Comparison of ENCODE assay signal across 15 mouse cellular contexts in genomic region chr7:27479750-27480149, GRCm38 (mm10). TPM values are rescaled to one million over a fixed set of nuclear protein-coding genes. Genes with fewer than 3 reads are reported as not detected.
DNase-seq lines count a peak whose midpoint lies in the region; ATAC-seq and TF ChIP-seq lines count a peak whose summit lies in the region.
"Had no signal": no experiment of that assay in that cellular context is flagged by ENCODE, and none has a peak within 500 bp of the region (broad histone marks: within the 10 kb centered on the region; RNA-seq: fewer than 3 reads in every experiment).

No protein-coding gene starts in this region.

- no peaks in the 10 kb centered on the region for H3K27me3 ChIP-seq in intestine, embryonic 15.5 days (replicated peaks)
- no peaks in the 10 kb centered on the region for H3K27me3 ChIP-seq in intestine, embryonic 16.5 days (replicated peaks; ENCODE audit: control insufficient read depth, insufficient read depth, low read length)
- H3K27me3 ChIP-seq in kidney, postnatal 0 days (ENCODE audit: insufficient read depth, low read length): no peaks in the 10 kb centered on the region
- no peaks in the 10 kb centered on the region for H3K27me3 ChIP-seq in liver, embryonic 16.5 days (ENCODE audit: control insufficient read depth, insufficient read depth, low read depth, low read length)

- peak; percentile 6 for DNase-seq in kidney, postnatal 0 days (ENCODE audit: low spot score)
- DNase-seq in layer of hippocampus, postnatal 25 days (ENCODE audit: extremely low spot score in 1 of 2, low spot score in 1 of 2): no peak
- no peak for DNase-seq in spleen, adult 12 weeks (ENCODE audit: low spot score)
- DNase-seq in cerebellum, adult 18-20 months: no peak
- DNase-seq: adrenal gland, postnatal 10 days; cerebellum, adult 9-11 months; gastrocnemius, postnatal 25 days had no signal

- H3K9me3 ChIP-seq in intestine, embryonic 15.5 days: no peaks in the 10 kb centered on the region
- no peaks in the 10 kb centered on the region for H3K9me3 ChIP-seq in intestine, embryonic 16.5 days (ENCODE audit: control insufficient read depth, low read length)
- no peaks in the 10 kb centered on the region for H3K9me3 ChIP-seq in kidney, postnatal 0 days (replicated peaks; ENCODE audit: low read length)
- H3K9me3 ChIP-seq in liver, embryonic 16.5 days (replicated peaks; ENCODE audit: control insufficient read depth, low read length): no peaks in the 10 kb centered on the region

- H3K36me3 ChIP-seq in intestine, embryonic 15.5 days: peaks cover 7% of the 10 kb centered on the region
- H3K36me3 ChIP-seq in intestine, embryonic 16.5 days (ENCODE audit: control insufficient read depth, insufficient read depth, low read length): peaks cover 7% of the 10 kb centered on the region; the same call in 1 of the 2 replicates
- H3K36me3 ChIP-seq in kidney, postnatal 0 days (ENCODE audit: insufficient read depth, low read length): peaks cover 5% of the 10 kb centered on the region; the same call in 1 of the 2 replicates
- H3K36me3 ChIP-seq in liver, embryonic 16.5 days (ENCODE audit: control insufficient read depth, insufficient read depth): peaks cover 24% of the 10 kb centered on the region

- 0 out of 2 replicates have a peak overlapping the region, but pooled peaks have one; percentile 12 for H3K9ac ChIP-seq in intestine, embryonic 15.5 days
- 0 out of 2 replicates have a peak overlapping the region, but pooled peaks have one; percentile 44 for H3K9ac ChIP-seq in intestine, embryonic 16.5 days (ENCODE audit: low read depth, low read length)
- no peak overlapping the region for H3K9ac ChIP-seq in kidney, postnatal 0 days (ENCODE audit: low read depth, low read length)
- H3K9ac ChIP-seq in liver, embryonic 16.5 days (ENCODE audit: low read depth, low read length): peak overlapping the region; percentile 24; the same call in 1 of the 2 replicates

- peak overlapping the region; percentile 95 for H3K27ac ChIP-seq in intestine, embryonic 15.5 days
- H3K27ac ChIP-seq in intestine, embryonic 16.5 days (ENCODE audit: low read length): peak overlapping the region; percentile 86
- peak overlapping the region; percentile 85; the same call in 1 of the 2 replicates for H3K27ac ChIP-seq in kidney, postnatal 0 days
- H3K27ac ChIP-seq in liver, embryonic 16.5 days (ENCODE audit: low read length): peak overlapping the region; percentile 92

- TF ChIP-seq CTCF in kidney, postnatal 0 days (IDR thresholded peaks at IDR 0.05; ENCODE audit: low read depth): no peak

- peaks cover 28% of the 10 kb centered on the region for H3K4me1 ChIP-seq in intestine, embryonic 15.5 days (replicated peaks)
- H3K4me1 ChIP-seq in intestine, embryonic 16.5 days (ENCODE audit: control insufficient read depth, insufficient read depth, low read length): peaks cover 26% of the 10 kb centered on the region
- peaks cover 6% of the 10 kb centered on the region for H3K4me1 ChIP-seq in kidney, postnatal 0 days (replicated peaks; ENCODE audit: insufficient read depth, low read length)
- peaks cover 79% of the 10 kb centered on the region for H3K4me1 ChIP-seq in liver, embryonic 16.5 days (ENCODE audit: control insufficient read depth, low read depth, low read length)

- no peak for ATAC-seq in intestine, embryonic 15.5 days
- ATAC-seq in intestine, embryonic 16.5 days: 0 out of 2 replicates have a peak, but pooled peaks have one; percentile 8
- 0 out of 2 replicates have a peak, but pooled peaks have one; percentile 12 for ATAC-seq in kidney, postnatal 0 days (replicated peaks; ENCODE audit: low FRiP score, low read depth)
- no peak for ATAC-seq in liver, embryonic 16.5 days (ENCODE audit: low read depth)
- ATAC-seq: CD4-positive, CD25-positive, alpha-beta regulatory T cell, adult 4 months; forebrain, embryonic 16.5 days; inflammation-experienced regulatory T-cells, adult 6 months; lung, postnatal 0 days had no signal

- WGBS in intestine, embryonic 15.5 days: 42% methylated on average over 1 of the region's 1 CpGs
- whole genome bisulfite sequencing in intestine, embryonic 16.5 days: 49% methylated on average over 1 of the region's 1 CpGs
- 50% methylated on average over 1 of the region's 1 CpGs for WGBS in kidney, postnatal 0 days
- WGBS in liver, embryonic 16.5 days (ENCODE audit: insufficient replicate concordance): 66% methylated on average over 1 of the region's 1 CpGs

- 0 out of 2 replicates have a peak overlapping the region, but pooled peaks have one; percentile 6 for H3K4me3 ChIP-seq in intestine, embryonic 15.5 days (replicated peaks)
- H3K4me3 ChIP-seq in intestine, embryonic 16.5 days (ENCODE audit: low read length): peak overlapping the region; percentile 41
- no peak overlapping the region for H3K4me3 ChIP-seq in kidney, postnatal 0 days (replicated peaks; ENCODE audit: low read depth, low read length)
- peak overlapping the region; percentile 26; the same call in 1 of the 2 replicates for H3K4me3 ChIP-seq in liver, embryonic 16.5 days (ENCODE audit: low read depth, low read length)

- peak overlapping the region; percentile 60 for H3K4me2 ChIP-seq in intestine, embryonic 15.5 days (replicated peaks)
- H3K4me2 ChIP-seq in intestine, embryonic 16.5 days (ENCODE audit: low read depth, low read length): peak overlapping the region; percentile 57
- no peak overlapping the region for H3K4me2 ChIP-seq in kidney, postnatal 0 days (ENCODE audit: low read length)
- H3K4me2 ChIP-seq in liver, embryonic 16.5 days (ENCODE audit: low read depth, low read length): peak overlapping the region; percentile 81

RNA-seq across cellular contexts. Expression of gene Sertad3, which starts 6.2 kb away (rescaled TPM):
- polyA plus RNA-seq in intestine, embryonic 15.5 days (2015; fragmentation: Nextera tagmentation; extraction: Ambion mirVana): 25.7 and 27.0 TPM in 2 replicates
- 27.4 and 28.6 TPM in 2 replicates for polyA plus RNA-seq in intestine, embryonic 16.5 days (2015; fragmentation: Nextera tagmentation; extraction: Ambion mirVana)
- polyA plus RNA-seq in kidney, postnatal 0 days (2015; fragmentation: Nextera tagmentation; extraction: Ambion mirVana): 24.0 and 25.3 TPM in 2 replicates
- polyA plus RNA-seq in liver, embryonic 16.5 days (2015; fragmentation: Nextera tagmentation; extraction: Ambion mirVana): 35.5 and 37.6 TPM in 2 replicates
- total RNA-seq in layer of hippocampus, postnatal 25 days (2021): 1 to 10 TPM; 3.3 to 3.9 TPM

RNA-seq across cellular contexts. Expression of gene Sertad1, which starts 7.0 kb away (rescaled TPM):
- 36.0 and 39.0 TPM in 2 replicates for polyA plus RNA-seq in intestine, embryonic 15.5 days (2015; fragmentation: Nextera tagmentation; extraction: Ambion mirVana)
- 40.9 and 43.4 TPM in 2 replicates for polyA plus RNA-seq in intestine, embryonic 16.5 days (2015; fragmentation: Nextera tagmentation; extraction: Ambion mirVana)
- 41.6 and 44.3 TPM in 2 replicates for polyA plus RNA-seq in kidney, postnatal 0 days (2015; fragmentation: Nextera tagmentation; extraction: Ambion mirVana)
- 29.2 and 31.6 TPM in 2 replicates for polyA plus RNA-seq in liver, embryonic 16.5 days (2015; fragmentation: Nextera tagmentation; extraction: Ambion mirVana)
- total RNA-seq in layer of hippocampus, postnatal 25 days (2021): 1 to 10 TPM; 7.0 to 7.3 TPM

RNA-seq across cellular contexts. Expression of gene Prx, which starts 19.4 kb away (rescaled TPM):
- 2.7 and 3.2 TPM in 2 replicates for polyA plus RNA-seq in intestine, embryonic 15.5 days (2015; fragmentation: Nextera tagmentation; extraction: Ambion mirVana)
- polyA plus RNA-seq in intestine, embryonic 16.5 days (2015; fragmentation: Nextera tagmentation; extraction: Ambion mirVana): 2.2 and 2.6 TPM in 2 replicates
- 4.1 and 4.7 TPM in 2 replicates for polyA plus RNA-seq in kidney, postnatal 0 days (2015; fragmentation: Nextera tagmentation; extraction: Ambion mirVana)
- polyA plus RNA-seq in liver, embryonic 16.5 days (2015; fragmentation: Nextera tagmentation; extraction: Ambion mirVana): 0.74 and 0.81 TPM in 2 replicates
- under 1 TPM; 0.32 to 0.38 TPM for total RNA-seq in layer of hippocampus, postnatal 25 days (2021)

RNA-seq across cellular contexts. Expression of gene Blvrb, which starts 32.0 kb away (rescaled TPM):
- 60.4 and 77.5 TPM in 2 replicates for polyA plus RNA-seq in intestine, embryonic 15.5 days (2015; fragmentation: Nextera tagmentation; extraction: Ambion mirVana)
- 75.6 and 89.7 TPM in 2 replicates for polyA plus RNA-seq in intestine, embryonic 16.5 days (2015; fragmentation: Nextera tagmentation; extraction: Ambion mirVana)
- polyA plus RNA-seq in kidney, postnatal 0 days (2015; fragmentation: Nextera tagmentation; extraction: Ambion mirVana): 33.4 and 40.1 TPM in 2 replicates
- polyA plus RNA-seq in liver, embryonic 16.5 days (2015; fragmentation: Nextera tagmentation; extraction: Ambion mirVana): 853 and 865 TPM in 2 replicates
- total RNA-seq in layer of hippocampus, postnatal 25 days (2021): 10 to 100 TPM; 16.1 to 22.6 TPM

RNA-seq across cellular contexts. Expression of gene Sptbn4, which starts 32.3 kb away (rescaled TPM):
- 0.33 and 0.38 TPM in 2 replicates for polyA plus RNA-seq in intestine, embryonic 15.5 days (2015; fragmentation: Nextera tagmentation; extraction: Ambion mirVana)
- polyA plus RNA-seq in intestine, embryonic 16.5 days (2015; fragmentation: Nextera tagmentation; extraction: Ambion mirVana): 0.36 and 0.44 TPM in 2 replicates
- polyA plus RNA-seq in kidney, postnatal 0 days (2015; fragmentation: Nextera tagmentation; extraction: Ambion mirVana): 0.17 and 0.28 TPM in 2 replicates
- polyA plus RNA-seq in liver, embryonic 16.5 days (2015; fragmentation: Nextera tagmentation; extraction: Ambion mirVana): 0.02 and 0.06 TPM in 2 replicates
- 100 to 1,000 TPM; 121 to 142 TPM for total RNA-seq in layer of hippocampus, postnatal 25 days (2021)
- total RNA-seq: hematopoietic stem cell, adult 5-6 weeks had no signal

Comparison
In these comparisons a context has a peak if more than half of its experiments do, and no peak if none do; other contexts are left out.
1. ATAC-seq: peak in intestine, embryonic 16.5 days (single experiment) and kidney, postnatal 0 days (single experiment); none in intestine, embryonic 15.5 days (single experiment) and liver, embryonic 16.5 days (single experiment).
2. Peak in every context shown above with its lines, with median percentiles within 50 percentile points of each other: H3K27ac ChIP-seq.